Mouse (Mus musculus) adrenal gland, adult 8-10 months (tissue): ENCODE data around the gene Jup. TPM values are rescaled to one million over a fixed set of nuclear protein-coding genes. Genes with fewer than 3 reads are reported as not detected.
A peak's percentile ranks its signal among the peaks of the same experiment; 100 is the strongest.

Source experiments
- DNase-seq: peaks from one replicate; pipeline ENCODE4 v3.0.0; 2022
- total RNA-seq, 4 experiments: library from RNA; stranded (reverse); gene quantifications; 2 replicates each; pipeline ENCODE4 v1.2.4; 2022

Jup gene
- total RNA-seq, 4 experiments from 2014 or later: 57.5 to 101 (median 82.0) TPM

DNA sequence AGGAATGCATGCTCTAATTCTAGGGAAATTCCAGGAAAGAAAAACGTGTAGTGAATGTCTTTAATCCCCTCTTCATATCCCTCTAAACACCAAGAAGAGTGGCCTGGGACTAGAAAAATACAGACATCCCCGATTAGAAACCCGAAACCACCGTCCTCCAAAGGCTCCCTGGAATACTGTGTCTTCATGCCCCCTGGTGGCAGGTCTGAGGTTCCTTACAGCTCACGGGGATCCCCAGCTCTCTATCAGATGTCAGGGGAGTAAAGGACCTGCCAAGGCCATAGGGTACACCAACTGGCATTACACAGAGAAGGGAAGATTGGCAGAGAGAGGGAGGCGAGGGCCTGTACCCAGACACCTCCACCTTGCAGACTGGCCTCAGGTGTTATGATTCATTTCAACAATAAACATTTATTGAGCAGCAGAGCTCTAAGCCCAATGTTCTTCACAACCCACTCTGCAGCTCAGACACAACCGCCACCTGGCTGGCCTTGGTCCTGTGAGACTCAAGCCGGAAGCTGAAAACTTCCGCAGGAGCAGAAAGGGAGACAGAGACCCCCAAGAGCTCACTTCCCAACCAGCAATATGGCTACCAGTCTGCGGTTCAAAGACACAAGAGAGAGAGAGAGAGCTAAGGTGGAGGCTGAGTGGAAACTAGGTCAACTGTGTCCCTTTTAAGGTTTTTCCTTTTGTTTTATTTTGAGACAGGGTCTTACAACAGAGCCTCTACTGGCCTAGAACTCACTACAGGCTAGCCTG is 10.7 kb upstream of the Jup start:
- DNase-seq: no peak

DNA sequence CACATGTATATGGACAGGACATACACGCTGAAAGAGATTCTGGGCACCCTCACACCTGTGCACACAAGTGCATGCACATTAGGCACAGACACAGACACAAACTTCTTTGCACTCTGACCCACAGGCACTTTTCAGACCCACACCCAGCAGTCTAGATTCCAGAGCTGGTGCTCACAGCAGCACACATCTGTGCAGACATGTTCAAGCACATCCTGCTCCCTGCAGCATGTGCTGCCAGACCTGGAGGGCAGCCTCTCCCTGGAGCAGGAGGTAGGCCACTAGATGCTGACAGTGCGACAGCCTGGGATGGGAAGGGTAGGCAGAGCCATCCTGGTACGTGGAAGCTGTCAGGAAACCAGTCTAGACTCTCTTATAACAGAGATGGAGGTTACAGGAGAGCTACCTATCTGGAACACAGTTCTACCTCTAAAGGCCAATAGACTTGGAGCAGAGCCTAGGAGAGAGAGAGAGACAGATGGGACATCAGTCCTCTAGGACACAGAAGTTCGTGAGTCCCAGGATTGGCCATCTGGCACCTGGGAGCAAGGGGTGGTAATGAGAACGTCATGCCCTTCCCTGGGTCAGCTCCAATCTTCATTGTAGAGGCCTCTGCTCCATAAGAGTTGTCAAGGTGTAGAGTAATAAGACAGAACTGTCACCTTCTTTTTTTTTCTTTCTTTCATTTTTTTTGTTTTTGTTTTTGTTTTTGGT is 9.6 kb upstream of the Jup start:
- no peak for DNase-seq

DNA sequence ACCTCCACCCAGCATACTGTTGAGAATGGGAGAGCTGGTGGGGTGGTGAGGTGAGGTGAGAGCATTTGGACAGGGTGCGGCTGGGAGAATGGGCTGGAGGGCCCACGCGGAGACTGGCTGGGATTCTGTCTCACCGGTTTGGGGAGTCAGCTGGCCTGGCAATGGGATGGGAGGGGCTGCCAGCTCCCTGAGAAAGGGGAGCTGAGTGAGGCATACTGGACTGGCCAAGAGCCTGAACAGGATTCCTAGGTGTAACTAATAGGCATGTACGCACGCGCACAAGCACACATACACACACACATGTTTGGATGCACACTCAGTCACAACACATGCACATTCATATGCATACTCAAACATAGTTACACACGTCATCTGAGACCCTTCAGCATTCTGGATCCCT is 8.7 kb upstream of the Jup start:
- no peak for DNase-seq

DNA sequence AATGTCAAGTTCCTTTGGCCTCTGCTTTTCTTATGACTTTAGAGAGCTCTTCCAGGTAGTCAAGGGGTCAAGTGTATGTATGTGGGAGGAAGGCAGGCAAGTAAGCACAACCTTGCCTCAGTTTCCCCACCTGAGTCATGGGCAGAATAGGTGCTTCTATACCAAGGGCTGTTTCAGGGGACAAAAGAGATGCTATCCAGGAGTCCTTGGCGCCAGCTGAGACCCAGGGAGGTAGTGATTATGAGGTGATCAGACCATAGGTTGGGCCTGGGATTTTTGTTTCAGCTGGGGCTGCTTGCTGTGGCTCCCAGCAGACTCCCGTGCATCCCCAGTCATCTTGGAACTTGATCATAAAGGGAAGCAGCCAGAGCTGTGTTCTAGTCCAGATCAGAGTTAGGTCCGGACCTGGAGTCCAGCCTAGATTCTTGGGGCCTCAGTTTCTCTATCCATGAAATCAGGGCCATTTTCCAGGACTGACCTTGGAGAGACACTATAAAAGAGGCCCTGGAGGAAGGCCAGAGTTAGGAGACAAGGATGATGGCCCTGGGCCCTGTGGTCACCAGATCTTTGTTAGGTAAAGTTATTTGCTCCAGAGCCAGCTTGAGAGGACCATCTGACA is 7.0 kb upstream of the Jup start:
- no peak for DNase-seq

DNA sequence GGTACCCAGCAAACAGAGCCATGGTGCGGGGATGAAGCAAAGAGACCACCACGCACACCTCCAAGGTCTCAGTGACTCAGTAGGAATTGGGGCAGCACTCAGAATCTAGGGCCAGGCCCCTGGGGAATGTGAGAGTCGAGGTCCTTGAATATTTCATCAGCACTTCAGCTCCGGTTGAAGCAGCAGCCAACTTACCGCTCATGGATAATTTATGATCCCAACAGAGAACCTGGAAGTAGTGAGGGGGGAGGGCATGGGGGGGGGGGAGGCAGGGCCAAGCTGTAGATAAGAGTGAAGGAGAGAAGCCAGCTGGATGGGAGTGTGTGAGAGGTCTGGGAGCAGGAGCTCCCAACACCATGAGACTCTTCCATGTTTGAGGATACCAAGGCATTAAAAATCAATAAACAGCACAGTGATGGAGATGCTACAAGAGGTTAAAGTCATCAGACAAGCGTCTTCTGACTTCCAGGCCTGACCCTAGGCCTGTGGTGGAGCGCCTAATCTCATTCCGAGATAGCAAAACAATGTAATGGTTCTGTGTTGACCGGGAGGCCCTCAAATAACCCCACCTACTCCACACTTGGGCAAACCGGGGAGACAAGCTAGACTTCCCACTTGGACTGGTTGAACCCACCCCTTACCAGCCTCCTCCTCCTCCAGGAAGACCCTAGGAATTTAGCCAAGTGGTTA is 6.0 kb upstream of the Jup start:
- DNase-seq: no peak

GRCm38 (mm10) chr11:100402682-100403081 is 5.1 kb upstream of the Jup start:
- no peak for DNase-seq

DNA sequence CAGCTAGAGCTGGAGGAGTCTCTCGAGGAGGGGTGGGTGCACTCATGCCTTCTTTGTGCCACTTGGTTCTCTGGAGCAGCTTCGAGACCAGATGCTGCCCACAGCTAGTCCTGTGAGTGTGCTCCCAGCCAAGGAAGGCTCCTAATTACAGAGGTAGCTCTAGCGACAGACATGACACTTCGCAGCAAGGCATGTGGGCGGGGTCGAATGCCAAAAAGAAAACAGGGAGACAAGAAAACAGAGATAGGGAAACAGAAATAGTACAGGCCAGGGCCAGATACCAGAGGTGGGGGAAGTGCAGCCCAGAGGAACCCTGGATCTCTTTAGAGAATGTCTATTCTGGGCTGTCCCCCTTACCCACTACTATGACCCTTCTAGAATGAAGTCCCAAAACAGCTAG is 4.7 kb upstream of the Jup start:
- DNase-seq: no peak

DNA sequence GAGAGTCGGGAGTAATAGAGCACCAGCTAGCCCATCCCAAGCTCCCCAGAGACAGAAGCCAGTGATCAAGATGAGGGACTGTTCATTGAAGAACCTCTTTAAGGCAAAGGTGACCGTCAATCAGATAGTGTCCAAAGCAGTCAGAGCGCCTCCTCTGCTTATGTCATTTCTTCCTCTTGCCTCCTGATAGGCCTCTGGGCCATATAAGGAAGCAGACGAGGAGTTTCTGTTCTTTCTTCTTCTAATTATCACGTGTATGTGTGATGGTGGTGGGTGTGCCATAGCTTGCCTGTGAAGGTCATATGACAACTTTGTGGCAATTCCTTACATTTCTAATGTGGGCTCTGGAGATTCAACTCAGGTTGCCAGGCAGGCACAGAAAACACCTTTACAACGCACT is 3.3 kb upstream of the Jup start:
- no peak for DNase-seq

DNA sequence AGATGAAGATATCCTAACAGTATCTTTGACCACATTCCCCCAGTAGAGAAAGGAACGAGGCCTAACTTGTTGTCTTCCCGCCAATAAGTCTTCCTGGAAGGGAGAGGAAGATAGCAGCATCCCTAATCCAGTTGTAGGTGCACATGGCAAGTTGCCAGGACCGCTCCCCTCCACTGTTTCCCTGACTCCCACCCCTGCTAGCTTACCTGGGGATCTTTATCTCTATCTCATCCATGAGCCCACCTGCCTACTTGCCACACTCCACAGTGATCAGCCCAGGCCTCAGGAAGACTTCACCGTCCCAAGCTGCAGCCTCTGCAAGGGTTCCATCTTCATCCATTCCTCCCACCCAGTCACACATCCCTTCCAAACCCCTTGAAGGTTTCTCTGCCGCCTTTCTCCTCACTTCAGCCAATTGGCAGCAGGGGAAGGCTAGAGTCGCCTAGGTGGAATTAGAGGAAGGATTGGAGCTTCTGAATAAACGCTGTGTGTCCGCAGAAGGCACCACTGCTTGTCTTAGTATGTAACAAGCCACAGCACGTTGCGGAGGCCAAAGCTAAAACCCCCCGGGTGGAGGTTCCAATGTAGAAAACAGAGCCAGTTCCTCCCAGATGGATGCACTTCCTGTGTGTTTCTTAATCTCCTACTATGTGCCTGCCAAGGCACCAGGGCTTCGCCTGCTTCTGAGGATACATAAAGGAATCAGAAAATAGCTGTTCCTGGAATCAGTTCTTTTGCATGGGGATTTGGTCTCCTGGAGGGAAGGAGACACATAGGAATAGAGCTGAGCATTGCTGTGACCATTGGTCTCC is 2.4 kb upstream of the Jup start:
- no peak for DNase-seq

- DNase-seq: no peak
These were observed 1.8 kb upstream of the Jup start for GRCm38 (mm10) chr11:100399320-100399719.

DNA sequence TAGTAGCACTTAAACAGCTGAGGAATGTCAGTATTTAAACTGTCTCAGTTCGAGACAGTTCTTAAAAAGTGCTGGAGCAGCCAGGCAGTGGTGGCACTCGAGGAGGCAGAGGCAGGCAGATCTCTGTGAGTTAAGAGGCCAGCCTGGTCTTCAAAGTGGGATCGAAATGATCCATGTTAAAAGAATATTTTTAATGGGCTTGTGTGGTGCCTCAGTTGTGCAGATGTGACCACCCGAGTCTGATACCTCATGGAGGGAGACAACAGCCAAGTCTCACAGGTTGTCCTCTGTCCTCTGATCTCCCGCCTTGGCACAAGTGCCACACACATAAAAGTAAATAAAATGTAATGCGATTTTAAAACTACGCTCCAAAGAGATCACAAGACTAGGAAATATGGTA is 954 bp upstream of the Jup start:
- no peak for DNase-seq

DNA sequence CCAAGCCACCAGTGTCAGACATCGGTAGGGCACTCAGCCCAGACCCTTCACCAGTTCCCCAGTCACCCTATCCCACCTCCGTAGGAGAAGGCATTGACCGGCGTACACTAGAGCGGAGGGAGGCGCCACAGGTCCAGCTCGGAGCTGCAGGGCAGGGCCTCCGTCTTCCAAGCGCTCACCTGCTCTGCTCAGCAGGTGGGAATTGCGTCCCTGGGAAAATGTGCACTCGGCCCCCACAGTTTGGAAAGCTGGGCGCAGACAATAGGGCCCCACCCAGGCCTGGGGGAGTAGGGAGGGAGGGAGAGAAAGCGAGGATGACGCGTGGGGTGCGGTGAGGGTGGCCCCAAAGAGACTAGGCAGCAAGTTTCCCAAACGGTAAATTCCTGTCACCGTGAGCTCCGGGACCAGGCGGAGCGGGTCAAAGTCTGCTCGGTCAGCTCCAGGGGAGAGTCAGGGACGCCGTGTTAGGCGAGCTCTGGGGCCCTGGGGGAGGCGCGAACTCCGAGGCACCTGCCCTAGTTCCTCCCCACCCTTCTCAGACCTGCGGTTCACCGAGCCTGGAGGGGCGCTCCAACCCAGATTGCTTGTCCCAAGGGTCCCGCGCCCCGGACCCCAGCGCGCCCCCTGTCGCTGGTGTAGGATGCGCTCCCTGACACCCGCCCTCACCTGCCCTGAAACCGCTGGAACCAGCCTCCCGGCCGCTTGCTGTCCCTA is 520 bp downstream of the Jup start:
- no peak for DNase-seq

DNA sequence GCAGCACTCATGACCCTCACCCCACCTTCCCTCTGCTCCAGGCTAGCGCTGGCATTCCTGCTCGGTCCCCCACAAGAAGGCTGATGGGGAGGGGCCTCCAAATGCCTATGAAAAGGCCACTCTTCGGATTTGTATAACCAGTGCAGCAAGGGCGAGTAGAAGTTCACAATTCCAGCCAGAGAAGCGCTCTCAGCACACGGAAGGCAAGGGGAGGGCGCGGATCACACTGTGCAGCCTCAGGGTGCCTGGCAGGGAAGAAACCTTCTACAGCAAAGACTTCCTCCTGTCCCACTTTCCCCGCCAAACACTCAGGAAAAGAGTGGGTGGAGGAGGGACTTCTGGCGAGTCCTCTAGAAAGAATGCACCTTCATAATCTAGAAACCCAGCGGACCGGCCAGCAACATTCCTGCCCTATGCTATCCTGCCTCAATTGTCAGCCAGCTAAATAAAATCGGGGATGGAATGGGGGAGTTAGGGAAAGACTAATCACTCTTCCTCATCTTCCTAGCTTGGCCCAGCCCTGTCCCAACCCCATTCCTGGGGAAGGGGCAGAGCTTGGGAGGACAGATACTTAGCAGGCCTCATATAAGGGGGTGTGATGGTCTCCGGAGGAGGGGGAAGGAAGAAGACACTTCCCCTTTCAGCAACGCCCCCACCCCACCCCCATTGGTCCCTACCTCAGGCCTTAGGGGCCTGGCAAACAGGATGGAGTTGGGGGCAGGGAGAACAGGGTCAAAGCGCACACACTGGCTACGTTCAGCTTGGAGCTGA is 1.5 kb downstream of the Jup start:
- no peak for DNase-seq

DNA sequence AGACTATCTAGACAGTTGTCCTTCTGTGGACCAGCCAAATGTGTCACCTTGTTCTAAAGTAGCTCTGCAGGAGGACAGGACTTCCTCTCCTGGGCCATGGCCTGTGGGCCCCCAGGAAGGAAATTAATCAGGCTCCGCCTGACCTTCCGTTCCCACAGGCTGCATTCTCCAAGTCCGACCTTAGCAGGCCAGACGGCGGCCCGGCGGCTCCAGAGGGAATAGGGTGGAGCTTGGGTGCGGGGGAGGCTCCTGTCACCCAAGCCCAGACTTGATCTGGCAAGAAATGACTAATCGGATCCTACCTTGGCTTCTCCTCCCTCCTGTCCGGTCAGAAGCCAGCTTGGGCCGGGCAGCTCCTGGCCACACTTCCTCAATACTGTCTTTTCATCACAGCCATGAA is 2.4 kb downstream of the Jup start:
- DNase-seq: peak; percentile 82

DNA sequence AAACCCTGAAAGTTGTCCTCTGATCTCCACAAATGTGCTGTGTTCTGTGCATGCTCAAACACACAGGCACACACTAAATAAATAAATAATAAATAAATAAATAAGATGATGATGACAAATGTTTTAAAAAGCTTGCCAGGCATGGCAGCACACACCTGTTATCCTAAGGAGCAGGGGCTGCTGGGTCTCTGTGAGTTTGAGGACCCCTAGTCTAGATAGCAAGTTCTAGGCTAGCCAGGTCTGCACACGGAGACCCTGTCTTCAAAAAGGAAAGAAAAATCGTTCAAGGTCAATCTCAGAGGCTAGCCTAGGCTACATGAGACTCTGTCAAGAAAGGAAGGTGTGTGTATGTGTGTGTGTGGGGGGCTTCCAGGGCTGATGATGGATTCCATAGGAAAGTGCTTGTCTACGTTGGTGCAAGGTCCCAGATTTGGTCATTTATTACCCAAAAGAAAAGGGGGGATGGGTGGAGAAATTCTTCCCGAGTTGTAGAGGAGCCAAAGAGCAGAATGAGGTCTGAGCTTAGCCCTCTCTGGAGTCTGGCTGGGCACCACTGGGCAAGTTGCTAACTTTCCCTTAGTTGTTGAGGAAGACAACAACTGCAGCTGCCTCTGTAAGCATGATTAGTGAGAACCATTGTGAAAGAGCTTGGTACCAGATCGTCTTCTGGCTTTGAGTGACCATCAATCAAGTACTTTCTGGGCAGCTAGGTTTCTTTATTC is 3.0 kb downstream of the Jup start:
- no peak for DNase-seq

DNA sequence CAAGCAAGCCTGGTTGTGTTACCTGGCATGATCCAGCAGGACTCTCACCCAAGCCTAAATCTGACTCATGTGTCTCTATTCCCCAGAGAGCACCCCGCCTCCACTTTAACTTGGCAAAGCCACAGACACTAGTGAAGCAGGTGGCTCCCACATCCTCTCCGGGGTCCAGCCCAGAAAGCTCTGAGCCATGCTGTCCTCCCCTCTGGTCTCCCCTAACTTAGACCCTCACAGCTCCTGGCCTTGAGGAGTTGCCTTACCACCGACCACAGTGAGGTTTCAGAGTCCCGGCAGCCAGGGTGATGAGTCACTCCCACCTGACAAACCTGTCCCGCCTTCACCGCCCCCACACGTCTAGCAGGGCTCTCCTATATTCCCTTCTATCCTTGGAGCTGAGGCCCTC is 3.8 kb downstream of the Jup start:
- DNase-seq: no peak

DNA sequence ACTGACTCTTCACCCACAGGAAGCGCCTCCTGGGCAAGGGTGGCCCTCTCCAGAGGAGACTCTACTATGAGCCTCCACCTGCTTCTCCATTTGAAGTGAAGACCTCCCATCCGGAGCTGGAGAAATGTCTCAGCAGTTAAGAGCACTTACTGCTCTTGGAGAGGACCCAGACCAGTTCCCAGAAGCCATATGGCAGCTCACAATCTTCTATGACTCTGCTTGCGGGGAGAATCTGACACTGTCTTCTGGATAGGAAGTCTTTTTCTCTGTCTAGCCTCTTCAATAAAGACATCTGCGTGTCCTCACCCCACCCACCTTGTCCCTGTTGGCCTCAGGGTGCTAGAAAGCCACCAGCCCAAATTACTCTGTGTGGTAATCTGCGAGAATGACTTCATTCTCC is 4.6 kb downstream of the Jup start:
- DNase-seq: no peak

DNA sequence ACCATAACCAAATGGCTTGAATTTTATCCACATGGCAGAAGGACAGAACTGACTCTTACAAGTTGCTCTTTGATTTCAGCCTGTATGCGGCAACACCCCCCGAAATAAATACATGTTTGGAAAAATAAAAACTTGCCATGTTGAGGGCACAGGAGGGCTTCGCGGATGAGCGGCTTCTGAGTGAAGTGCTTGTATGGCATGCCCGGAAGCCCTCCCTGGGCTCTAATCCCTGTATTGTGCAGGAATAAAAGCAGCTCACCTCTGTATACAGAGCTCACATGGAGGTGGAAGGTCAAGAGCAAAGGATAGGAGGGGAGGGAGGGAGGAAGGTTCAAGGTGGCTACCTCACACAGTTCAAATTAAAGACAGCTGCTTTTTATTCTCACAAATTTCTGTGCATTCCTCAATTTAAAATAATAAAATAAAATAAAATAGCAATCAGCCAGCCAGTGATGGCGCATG is 5.6 kb downstream of the Jup start:
- DNase-seq: no peak

GRCm38 (mm10) chr11:100391081-100391883 is 6.3 kb downstream of the Jup start:
- DNase-seq: peak; percentile 74
